Mouse (Mus musculus) heart, embryonic 16.5 days (tissue): ENCODE measurements around the gene Kcnh1. TPM values are rescaled to one million over a fixed set of nuclear protein-coding genes. Genes with fewer than 3 reads are reported as not detected.

Source experiments
- ATAC-seq: fragments of 200-750 bp; cut with Nextera tagmentation; replicated peaks from 2 replicates; pipeline ENCODE4 v1.8.0; 2017; ENCODE audit warnings: moderate number of reproducible peaks; ENCODE audit not compliant: insufficient read depth, low FRiP score; ENCODE audit errors: extremely low read depth
- H3K27ac ChIP-seq: fragments of 300-500 bp; sonication (generic); 2 replicates; pipeline ENCODE4 v1.5.1; 2014; ENCODE audit warnings: mild to moderate bottlenecking, low read length, control low read depth, moderate library complexity
- H3K27me3 ChIP-seq: fragments of 300-500 bp; sonication (generic); 2 replicates; pipeline ENCODE4 v1.6.1; 2014; ENCODE audit warnings: low read length, mixed read lengths; ENCODE audit not compliant: control insufficient read depth, insufficient read depth
- H3K36me3 ChIP-seq: fragments of 300-500 bp; sonication (generic); 2 replicates; pipeline ENCODE4 v1.6.1; 2014; ENCODE audit not compliant: control insufficient read depth, insufficient read depth
- H3K4me1 ChIP-seq: fragments of 300-500 bp; sonication (generic); 2 replicates; pipeline ENCODE4 v1.6.1; 2014; ENCODE audit warnings: low read length, mixed read lengths; ENCODE audit not compliant: control insufficient read depth, insufficient read depth
- H3K4me2 ChIP-seq: fragments of 300-500 bp; sonication (generic); 2 replicates; pipeline ENCODE4 v1.6.1; 2014; ENCODE audit warnings: low read depth, mild to moderate bottlenecking, control low read depth, low read length
- H3K4me3 ChIP-seq: fragments of 300-500 bp; sonication (generic); 2 replicates; pipeline ENCODE4 v1.5.1; 2014; ENCODE audit warnings: mild to moderate bottlenecking, control low read depth, low read length
- H3K9ac ChIP-seq: fragments of 300-500 bp; sonication (generic); 2 replicates; pipeline ENCODE4 v1.6.1; 2014; ENCODE audit warnings: low read length, control low read depth
- H3K9me3 ChIP-seq: fragments of 300-500 bp; sonication (generic); replicated peaks from 2 replicates; pipeline ENCODE4 v1.6.1; 2016; ENCODE audit warnings: low read length; ENCODE audit not compliant: control insufficient read depth
- WGBS: fragments of 180-500 bp; shearing (Covaris S2); extraction: QIAGEN DNeasy Blood & Tissue Kit; methylation state at CpG from one replicate; pipeline ENCODE4 v1.1.7; 2014; 5-methylcytosine and 5-hydroxymethylcytosine counted together
- polyA plus RNA-seq: library from polyadenylated mRNA; unstranded; fragments of >200 nt; fragmentation: Nextera tagmentation; extraction: Ambion mirVana; gene quantifications from 2 replicates; pipeline ENCODE4 v1.2.1, GENCODE M21; 2015

Gene Kcnh1
- polyA plus RNA-seq, 1 experiment from 2014 or later = 0.32 TPM

GRCm38 (mm10) chr1:192246836-192247235, 56.3 kb downstream of the Kcnh1 start:
- Histone ChIP-seq H3K27ac (no peak overlapping the region), H3K27me3 (no peaks in the 10 kb centered on the region), H3K9me3 (no peaks in the 10 kb centered on the region), H3K9ac (no peak overlapping the region), H3K4me3 (no peak overlapping the region), H3K4me1 (no peaks in the 10 kb centered on the region), H3K36me3 (no peaks in the 10 kb centered on the region), H3K4me2 (no peak overlapping the region)
- WGBS = 62% methylated on average over 3 of the region's 3 CpGs
- ATAC-seq = no peak

DNA sequence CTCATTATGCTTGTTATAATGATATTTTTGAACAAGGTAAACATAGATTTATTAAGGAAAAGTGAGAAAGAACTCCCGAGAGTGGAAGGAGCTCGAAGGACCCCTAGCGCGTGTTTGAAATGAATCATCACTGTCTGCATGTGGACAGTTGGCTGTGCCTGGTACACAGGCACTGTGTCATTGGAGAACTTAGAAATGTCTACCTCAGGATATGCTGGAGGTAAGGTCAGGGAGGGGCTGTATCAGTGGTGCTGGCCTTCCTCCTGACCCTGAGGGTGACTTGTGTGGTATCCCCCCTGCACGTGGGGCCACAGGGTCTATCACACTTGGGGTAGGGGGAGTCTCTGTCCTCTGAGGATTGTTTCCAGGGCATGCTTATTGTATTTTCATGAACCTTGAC, 68.6 kb downstream of the Kcnh1 start:
- no peak for ATAC-seq
- Histone ChIP-seq H3K27ac (no peak overlapping the region), H3K9ac (no peak overlapping the region), H3K36me3 (no peaks in the 10 kb centered on the region), H3K4me3 (no peak overlapping the region), H3K27me3 (no peaks in the 10 kb centered on the region), H3K9me3 (no peaks in the 10 kb centered on the region), H3K4me2 (no peak overlapping the region), H3K4me1 (no peaks in the 10 kb centered on the region)
- WGBS = 83% methylated on average over 5 of the region's 5 CpGs

GRCm38 (mm10) chr1:192259616-192260015, 69.0 kb downstream of the Kcnh1 start:
- WGBS = 68% methylated on average over 7 of the region's 7 CpGs
- ATAC-seq = no peak
- Histone ChIP-seq H3K4me1 (no peaks in the 10 kb centered on the region), H3K9me3 (no peaks in the 10 kb centered on the region), H3K27me3 (no peaks in the 10 kb centered on the region), H3K4me3 (no peak overlapping the region), H3K27ac (no peak overlapping the region), H3K9ac (no peak overlapping the region), H3K4me2 (no peak overlapping the region), H3K36me3 (no peaks in the 10 kb centered on the region)

DNA sequence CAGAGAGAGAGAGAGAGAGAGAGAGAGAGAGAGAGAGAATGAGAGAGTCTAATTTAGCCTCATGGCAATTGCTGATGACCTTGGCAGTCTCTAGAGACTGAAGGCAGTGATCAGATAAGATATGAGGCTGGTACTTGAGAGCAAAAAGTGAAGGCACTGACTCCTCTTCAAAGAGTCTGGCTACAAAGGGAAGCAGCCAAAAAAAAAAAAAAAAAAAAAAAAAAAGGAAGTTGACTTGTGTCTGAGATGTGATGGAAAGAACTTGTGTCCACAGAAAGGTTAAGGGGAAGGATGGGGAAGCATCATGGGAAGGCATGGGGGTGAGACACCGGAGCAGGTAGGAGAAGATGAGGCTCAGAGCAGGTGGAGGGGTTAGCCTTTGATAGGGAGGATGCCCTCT, 75.1 kb downstream of the Kcnh1 start:
- no peaks in the 10 kb centered on the region for H3K27me3 ChIP-seq
- H3K36me3 ChIP-seq = no peaks in the 10 kb centered on the region
- WGBS = 79% methylated on average over 1 of the region's 1 CpGs
- H3K9me3 ChIP-seq = no peaks in the 10 kb centered on the region
- no peak overlapping the region for H3K4me3 ChIP-seq
- H3K9ac ChIP-seq = no peak overlapping the region
- no peak overlapping the region for H3K4me2 ChIP-seq
- no peak for ATAC-seq
- H3K27ac ChIP-seq = no peak overlapping the region
- no peaks in the 10 kb centered on the region for H3K4me1 ChIP-seq

- Histone ChIP-seq H3K4me1 (no peaks in the 10 kb centered on the region), H3K9ac (no peak overlapping the region), H3K4me2 (no peak overlapping the region), H3K9me3 (no peaks in the 10 kb centered on the region), H3K4me3 (no peak overlapping the region), H3K27ac (no peak overlapping the region), H3K36me3 (no peaks in the 10 kb centered on the region), H3K27me3 (no peaks in the 10 kb centered on the region)
- WGBS = 77% methylated on average over 6 of the region's 6 CpGs
- ATAC-seq = no peak
Measured at GRCm38 (mm10) chr1:192266956-192267355, 76.4 kb downstream of the Kcnh1 start.

GRCm38 (mm10) chr1:192268878-192269277, 78.3 kb downstream of the Kcnh1 start:
- Histone ChIP-seq H3K36me3 (no peaks in the 10 kb centered on the region), H3K4me2 (no peak overlapping the region), H3K27ac (no peak overlapping the region), H3K4me1 (no peaks in the 10 kb centered on the region), H3K4me3 (no peak overlapping the region), H3K9ac (no peak overlapping the region), H3K27me3 (no peaks in the 10 kb centered on the region), H3K9me3 (no peaks in the 10 kb centered on the region)
- ATAC-seq = no peak
- 74% methylated on average over 5 of the region's 5 CpGs for WGBS

- Histone ChIP-seq H3K9ac (no peak overlapping the region), H3K4me3 (no peak overlapping the region), H3K4me1 (no peaks in the 10 kb centered on the region), H3K4me2 (no peak overlapping the region), H3K36me3 (no peaks in the 10 kb centered on the region), H3K27ac (no peak overlapping the region), H3K9me3 (no peaks in the 10 kb centered on the region), H3K27me3 (no peaks in the 10 kb centered on the region)
- WGBS = 76% methylated on average over 9 of the region's 9 CpGs
- no peak for ATAC-seq
Measured at GRCm38 (mm10) chr1:192269911-192270310, 79.3 kb downstream of the Kcnh1 start.

GRCm38 (mm10) chr1:192277801-192278385, 87.3 kb downstream of the Kcnh1 start:
- Histone ChIP-seq H3K9ac (no peak overlapping the region), H3K9me3 (no peaks in the 10 kb centered on the region), H3K27me3 (no peaks in the 10 kb centered on the region), H3K36me3 (no peaks in the 10 kb centered on the region), H3K27ac (no peak overlapping the region), H3K4me3 (no peak overlapping the region), H3K4me1 (no peaks in the 10 kb centered on the region), H3K4me2 (no peak overlapping the region)
- no peak for ATAC-seq
- 59% methylated on average over 5 of the region's 5 CpGs for WGBS

- H3K27ac ChIP-seq = no peak overlapping the region
- 67% methylated on average over 3 of the region's 3 CpGs for WGBS
- H3K4me2 ChIP-seq = no peak overlapping the region
- no peak for ATAC-seq
- no peaks in the 10 kb centered on the region for H3K27me3 ChIP-seq
- no peaks in the 10 kb centered on the region for H3K36me3 ChIP-seq
- no peak overlapping the region for H3K9ac ChIP-seq
- no peaks in the 10 kb centered on the region for H3K4me1 ChIP-seq
- no peak overlapping the region for H3K4me3 ChIP-seq
- no peaks in the 10 kb centered on the region for H3K9me3 ChIP-seq
Measured at GRCm38 (mm10) chr1:192284340-192284739, 93.8 kb downstream of the Kcnh1 start.
